Mouse (Mus musculus) lung, adult 10 weeks (tissue): ENCODE measurements around the gene Gm21117. TPM values are rescaled to one million over a fixed set of nuclear protein-coding genes. Genes with fewer than 3 reads are reported as not detected.

ENCODE experiments used
- polyA plus RNA-seq: library from polyadenylated mRNA; stranded (reverse); fragments of 350-450 nt; fragmentation: Illumina TruSeq; extraction: RNeasy Lipid Tissue Mini Kit (QIAGEN cat#74804); gene quantifications from one replicate; pipeline ENCODE4 v1.2.3, GENCODE M21; 2014; ENCODE audit warnings: low read depth, low replicate concordance; ENCODE audit not compliant: insufficient read depth

The Gm21117 gene
- not detected for polyA plus RNA-seq

GRCm38 (mm10) chrY:51124920-51125319 lies at the start of gene Gm21117:
Gm21117 (plus strand) TSS chrY:51125220.

